In genomic region chr2:32908796-32909195, GRCm38 (mm10) we compare ENCODE assay signal across 8 mouse cellular contexts. TPM values are rescaled to one million over a fixed set of nuclear protein-coding genes. Genes with fewer than 3 reads are reported as not detected.
DNase-seq lines count a peak whose midpoint lies in the region; ATAC-seq and TF ChIP-seq lines count a peak whose summit lies in the region.

No protein-coding gene starts in this region.

- H3K4me1 ChIP-seq in forebrain, embryonic 12.5 days: peaks cover 33% of the 10 kb centered on the region
- peaks cover 28% of the 10 kb centered on the region for H3K4me1 ChIP-seq in hindbrain, embryonic 16.5 days (ENCODE audit: control insufficient read depth, insufficient read depth, low read depth, low read length)
- peaks cover 34% of the 10 kb centered on the region for H3K4me1 ChIP-seq in midbrain, embryonic 10.5 days
- H3K4me1 ChIP-seq in thymus, adult 2 months (replicated peaks; ENCODE audit: control insufficient read depth, insufficient read depth, low read length): no peaks in the 10 kb centered on the region

- ATAC-seq in forebrain, embryonic 12.5 days (ENCODE audit: low FRiP score): no peak
- ATAC-seq in hindbrain, embryonic 16.5 days: 0 out of 2 replicates have a peak, but pooled peaks have one; percentile 24

- no peak overlapping the region for H3K4me3 ChIP-seq in forebrain, embryonic 12.5 days (replicated peaks)
- no peak overlapping the region for H3K4me3 ChIP-seq in hindbrain, embryonic 16.5 days (ENCODE audit: low read length)
- H3K4me3 ChIP-seq in midbrain, embryonic 10.5 days: no peak overlapping the region
- no peak overlapping the region for H3K4me3 ChIP-seq in thymus, adult 2 months (ENCODE audit: control insufficient read depth, insufficient read depth, low read length)

- H3K4me2 ChIP-seq in forebrain, embryonic 12.5 days: peak overlapping the region; percentile 11; the same call in 1 of the 2 replicates
- H3K4me2 ChIP-seq in hindbrain, embryonic 16.5 days (ENCODE audit: low read length): no peak overlapping the region

- peaks cover 47% of the 10 kb centered on the region for H3K27me3 ChIP-seq in forebrain, embryonic 12.5 days
- no peaks in the 10 kb centered on the region for H3K27me3 ChIP-seq in hindbrain, embryonic 16.5 days (replicated peaks; ENCODE audit: control insufficient read depth, insufficient read depth, low read length)
- no peaks in the 10 kb centered on the region for H3K27me3 ChIP-seq in midbrain, embryonic 10.5 days (ENCODE audit: low read depth, poor library complexity, severe bottlenecking)
- no peaks in the 10 kb centered on the region for H3K27me3 ChIP-seq in thymus, adult 2 months (ENCODE audit: control insufficient read depth, insufficient read depth, low read length)

- TF ChIP-seq CTCF in thymus, adult 2 months (IDR thresholded peaks at IDR 0.05; ENCODE audit: borderline replicate concordance, control insufficient read depth, extremely low read depth, insufficient read depth, low read length, poor library complexity): no peak

- no peak for TF ChIP-seq POLR2A in thymus, adult 2 months (IDR thresholded peaks at IDR 0.05; ENCODE audit: control insufficient read depth, extremely low read depth, insufficient read depth, low read length, poor library complexity)

- 27% methylated on average over 11 of the region's 11 CpGs for WGBS in forebrain, embryonic 12.5 days
- WGBS in hindbrain, embryonic 16.5 days: 27% methylated on average over 11 of the region's 11 CpGs
- WGBS in midbrain, embryonic 10.5 days: 44% methylated on average over 11 of the region's 11 CpGs
- 94% methylated on average over 11 of the region's 11 CpGs for WGBS in thymus, adult 2 months

- peak; percentile 21 for DNase-seq in adrenal gland, postnatal 10 days
- no peak for DNase-seq in adrenal gland, postnatal 25 days
- no peak for DNase-seq in midbrain, embryonic 10.5 days (ENCODE audit: low spot score)
- no peak for DNase-seq in cerebellum, postnatal 25 days
- no peak for DNase-seq in thymus, adult 2 months
- no peak for DNase-seq in B cell, adult 2 months

- peak overlapping the region; percentile 29; the same call in 1 of the 2 replicates for H3K9ac ChIP-seq in forebrain, embryonic 12.5 days
- H3K9ac ChIP-seq in hindbrain, embryonic 16.5 days (ENCODE audit: low read depth, low read length): peak overlapping the region; percentile 8

- peaks cover 7% of the 10 kb centered on the region; the same call in 1 of the 2 replicates for H3K36me3 ChIP-seq in forebrain, embryonic 12.5 days (replicated peaks)
- peaks cover 13% of the 10 kb centered on the region for H3K36me3 ChIP-seq in hindbrain, embryonic 16.5 days (ENCODE audit: control insufficient read depth, insufficient read depth, low read length)
- H3K36me3 ChIP-seq in midbrain, embryonic 10.5 days: peaks cover 25% of the 10 kb centered on the region
- no peaks in the 10 kb centered on the region for H3K36me3 ChIP-seq in thymus, adult 2 months (ENCODE audit: control insufficient read depth, insufficient read depth, low read length)

- no peaks in the 10 kb centered on the region for H3K9me3 ChIP-seq in forebrain, embryonic 12.5 days
- no peaks in the 10 kb centered on the region for H3K9me3 ChIP-seq in hindbrain, embryonic 16.5 days (ENCODE audit: control insufficient read depth, low read length)
- H3K9me3 ChIP-seq in midbrain, embryonic 10.5 days (replicated peaks): no peaks in the 10 kb centered on the region

- H3K27ac ChIP-seq in forebrain, embryonic 12.5 days: peak overlapping the region; percentile 79
- H3K27ac ChIP-seq in hindbrain, embryonic 16.5 days (ENCODE audit: low read depth, low read length): peak overlapping the region; percentile 68
- H3K27ac ChIP-seq in midbrain, embryonic 10.5 days (replicated peaks): peak overlapping the region; percentile 81
- no peak overlapping the region for H3K27ac ChIP-seq in thymus, adult 2 months (ENCODE audit: control insufficient read depth, insufficient read depth, low read length)

RNA-seq across cellular contexts. Expression of gene Fam129b, which starts 32.9 kb away (rescaled TPM):
- 10 to 100 TPM; 28.9 to 30.7 TPM for total RNA-seq in adrenal gland, postnatal 10 days (2021)
- total RNA-seq in adrenal gland, postnatal 25 days (2021): 14.0 and 15.2 TPM in 2 replicates
- 24.6 and 27.3 TPM in 2 replicates for polyA plus RNA-seq in forebrain, embryonic 12.5 days (2016; fragmentation: Nextera tagmentation; extraction: Ambion mirVana)
- polyA plus RNA-seq in hindbrain, embryonic 16.5 days (2015; fragmentation: Nextera tagmentation; extraction: Ambion mirVana): 31.7 and 37.0 TPM in 2 replicates
- 23.5 and 25.5 TPM in 2 replicates for polyA plus RNA-seq in midbrain, embryonic 10.5 days (2016; fragmentation: Nextera tagmentation; extraction: Ambion mirVana)
- 20.8 and 22.9 TPM in 2 replicates for polyA plus RNA-seq in thymus, adult 2 months (2012; rRNA removed)

RNA-seq across cellular contexts. Expression of gene Rpl12, which starts 52.6 kb away (rescaled TPM):
- total RNA-seq in adrenal gland, postnatal 10 days (2021): 100 to 1,000 TPM; 174 to 187 TPM
- total RNA-seq in adrenal gland, postnatal 25 days (2021): 133 and 250 TPM in 2 replicates
- 115 and 128 TPM in 2 replicates for polyA plus RNA-seq in forebrain, embryonic 12.5 days (2016; fragmentation: Nextera tagmentation; extraction: Ambion mirVana)
- 78.7 and 85.4 TPM in 2 replicates for polyA plus RNA-seq in hindbrain, embryonic 16.5 days (2015; fragmentation: Nextera tagmentation; extraction: Ambion mirVana)
- polyA plus RNA-seq in midbrain, embryonic 10.5 days (2016; fragmentation: Nextera tagmentation; extraction: Ambion mirVana): 144 and 172 TPM in 2 replicates
- polyA plus RNA-seq in thymus, adult 2 months (2012; rRNA removed): 495 and 552 TPM in 2 replicates

RNA-seq across cellular contexts. Expression of gene Lrsam1, which starts 52.6 kb away (rescaled TPM):
- total RNA-seq in adrenal gland, postnatal 10 days (2021): 10 to 100 TPM; 14.6 to 23.7 TPM
- total RNA-seq in adrenal gland, postnatal 25 days (2021): 17.4 and 28.7 TPM in 2 replicates
- polyA plus RNA-seq in forebrain, embryonic 12.5 days (2016; fragmentation: Nextera tagmentation; extraction: Ambion mirVana): 16.6 and 18.2 TPM in 2 replicates
- polyA plus RNA-seq in hindbrain, embryonic 16.5 days (2015; fragmentation: Nextera tagmentation; extraction: Ambion mirVana): 24.5 and 28.3 TPM in 2 replicates
- 9.8 and 12.9 TPM in 2 replicates for polyA plus RNA-seq in midbrain, embryonic 10.5 days (2016; fragmentation: Nextera tagmentation; extraction: Ambion mirVana)
- polyA plus RNA-seq in thymus, adult 2 months (2012; rRNA removed): 13.7 and 15.3 TPM in 2 replicates
